Mouse (Mus musculus) spleen, postnatal 14 days (tissue): ENCODE data around the gene Upk2.
"Not testable (repeated sequence)": the region's sequence is repeated elsewhere in the genome, so short reads cannot be mapped to it uniquely, and the experiment has no call there.

Experiments
- DNase-seq, 2 experiments: peaks; one replicate each; pipeline ENCODE4 v3.0.0; 2021 to 2022; ENCODE audit warnings: low spot score in 2 of 2

Upk2 gene

DNA sequence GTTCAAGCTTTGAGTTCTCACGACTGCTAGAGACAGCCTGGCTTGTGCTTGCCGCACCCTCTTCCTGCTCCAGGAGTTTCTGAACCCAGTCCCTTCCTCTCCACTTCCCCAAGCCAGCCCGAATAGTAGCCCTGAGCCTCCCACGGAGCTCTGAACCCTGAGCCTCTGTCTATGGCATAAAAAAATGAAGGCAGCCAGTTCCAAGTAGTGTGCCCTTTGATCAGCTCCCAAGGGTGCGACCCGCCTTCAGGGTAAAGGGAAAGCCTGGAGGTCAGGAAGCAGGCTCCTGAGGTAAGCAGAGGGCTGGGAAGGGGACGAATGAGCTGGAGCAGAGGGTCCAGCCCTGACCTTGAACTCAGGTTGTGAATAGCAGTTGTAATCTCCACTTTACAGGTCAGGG is 13.4 kb upstream of the Upk2 start:
- DNase-seq = no peak

DNA sequence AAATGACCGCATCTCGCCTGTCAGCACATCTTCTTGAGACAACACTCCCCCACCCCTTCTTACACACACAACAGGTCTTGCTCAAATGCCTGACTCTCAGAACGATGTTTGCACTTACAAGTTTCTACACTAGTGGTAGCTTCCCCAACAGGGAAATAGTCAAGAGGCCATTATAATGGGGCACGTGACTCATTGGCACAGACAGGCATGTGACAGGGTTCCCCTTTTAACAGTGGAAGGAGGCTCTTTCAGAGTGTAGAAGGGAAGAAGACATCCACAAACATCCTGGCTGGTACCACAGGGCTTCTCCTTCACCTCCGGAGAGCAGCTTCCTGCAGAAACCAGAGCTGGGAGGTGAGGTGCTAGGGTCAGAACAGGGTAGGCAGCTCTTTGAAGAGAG is 7.2 kb upstream of the Upk2 start:
- DNase-seq = no peak

DNA sequence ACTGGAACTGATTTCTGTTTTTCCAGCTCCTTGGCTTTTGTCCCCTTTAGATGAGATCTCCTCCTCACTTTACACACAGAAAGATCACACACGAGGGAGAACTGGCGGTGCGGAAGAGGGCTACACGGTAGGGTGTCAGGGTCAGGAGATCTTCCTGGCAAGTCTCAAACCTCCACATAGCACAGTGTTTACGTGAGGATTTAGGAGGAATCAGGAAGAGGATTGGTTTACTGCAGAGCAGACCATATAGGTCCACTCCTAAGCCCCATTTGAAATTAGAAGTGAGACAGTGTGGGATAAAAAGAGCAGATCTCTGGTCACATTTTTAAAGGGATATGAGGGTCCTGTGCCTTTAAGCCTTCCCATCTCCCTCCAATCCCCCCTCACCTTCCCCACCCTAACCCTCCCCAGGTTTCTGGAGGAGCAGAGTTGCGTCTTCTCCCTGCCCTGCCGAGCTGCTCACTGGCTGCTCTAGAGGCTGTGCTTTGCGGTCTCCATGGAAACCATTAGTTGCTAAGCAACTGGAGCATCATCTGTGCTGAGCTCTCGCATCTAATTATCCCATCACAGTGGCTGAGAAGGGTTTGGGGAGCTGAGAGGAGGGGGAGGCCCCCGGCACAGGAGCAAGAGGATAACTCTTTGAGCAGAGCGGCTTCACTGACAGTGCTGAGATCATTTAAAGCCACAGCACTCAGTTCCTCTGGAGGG is 2.4 kb upstream of the Upk2 start:
- no peak for DNase-seq

DNA sequence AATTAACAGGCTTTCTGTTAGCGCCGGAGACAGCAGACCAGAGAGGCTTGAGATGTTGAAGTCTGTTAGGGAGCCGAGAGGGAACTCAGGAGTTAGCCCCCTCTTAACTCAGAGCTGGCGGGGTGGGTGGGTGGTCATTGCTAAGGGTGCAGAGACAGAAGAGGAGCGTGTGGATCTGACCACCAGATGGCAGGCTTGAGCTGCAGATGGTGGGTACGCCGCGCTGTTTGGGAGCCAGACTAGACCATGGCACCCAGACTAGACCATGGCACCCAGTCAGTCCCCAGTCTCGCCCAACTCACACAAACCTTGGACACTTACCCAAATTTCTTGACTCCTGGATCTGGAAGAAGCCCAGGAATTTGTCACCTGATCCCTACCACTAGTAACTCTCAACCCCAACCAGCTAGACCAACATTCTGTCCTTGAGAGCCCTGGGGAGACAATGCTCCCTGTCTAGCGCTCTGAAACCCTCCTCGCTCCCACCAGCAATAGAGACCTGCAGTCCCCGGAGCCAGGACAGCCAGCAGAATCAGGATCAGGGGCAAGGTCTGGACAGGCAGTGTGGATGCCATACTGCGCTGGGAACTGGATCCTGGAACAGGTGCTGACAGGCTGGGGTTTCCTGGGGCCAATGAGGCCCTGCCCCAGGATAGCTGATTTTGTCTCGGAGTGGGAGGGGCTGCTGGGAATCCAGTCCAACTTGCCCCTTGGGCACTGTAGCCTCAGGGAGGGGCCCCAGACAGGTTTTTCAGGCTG is 465 bp downstream of the Upk2 start:
- peak; percentile 62 to 82 for DNase-seq

DNA sequence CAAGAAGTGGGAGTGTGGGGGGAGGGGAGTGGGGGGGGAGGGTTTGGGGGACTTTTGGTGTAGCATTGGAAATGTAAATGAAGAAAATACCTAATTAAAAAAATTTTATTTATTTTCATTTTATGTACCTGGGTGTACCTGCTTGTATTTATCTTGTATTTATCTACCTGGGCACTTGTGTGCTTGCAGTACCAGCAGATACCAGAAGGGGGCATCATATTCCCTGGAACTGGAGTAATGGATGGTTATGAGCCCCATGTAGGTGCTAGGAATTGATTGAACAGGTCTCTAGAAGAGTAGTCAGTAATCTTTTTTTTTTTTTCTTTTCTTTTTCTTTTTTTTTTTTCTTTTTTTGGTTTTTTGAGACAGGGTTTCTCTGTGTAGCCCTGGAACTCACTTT is 4.4 kb downstream of the Upk2 start:
- peak in 1 of 2 experiments; percentile 16 for DNase-seq

DNA sequence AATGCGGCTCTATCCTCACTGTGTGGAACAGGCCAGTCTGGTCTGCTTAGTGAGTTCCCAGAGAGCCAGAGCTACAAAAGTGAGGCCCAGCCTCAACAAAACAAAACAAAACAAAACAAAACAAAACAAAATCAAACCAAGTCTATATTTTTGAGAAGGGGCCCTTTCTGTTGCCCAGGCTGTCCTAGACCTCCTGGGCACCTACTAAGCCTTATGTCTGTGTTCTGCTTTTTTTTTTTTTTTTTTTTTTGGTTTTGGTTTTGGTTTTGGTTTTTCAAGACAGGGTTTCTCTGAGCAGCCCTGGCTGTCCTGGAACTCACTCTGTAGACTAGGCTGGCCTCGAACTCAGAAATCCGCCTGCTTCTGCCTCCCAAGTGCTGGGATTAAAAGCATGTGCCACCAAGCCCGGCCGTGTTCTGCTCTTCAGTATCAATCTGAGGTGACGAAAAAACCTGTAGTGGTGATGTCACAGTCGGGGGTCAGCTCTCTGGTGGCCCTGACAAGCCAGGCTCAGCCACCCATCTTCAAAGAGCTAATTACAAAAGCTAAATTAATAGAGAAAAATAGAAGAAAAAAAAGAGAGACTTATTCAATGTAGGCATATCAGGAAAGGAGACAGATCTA is 10.3 kb downstream of the Upk2 start:
- DNase-seq = not testable (repeated sequence)

DNA sequence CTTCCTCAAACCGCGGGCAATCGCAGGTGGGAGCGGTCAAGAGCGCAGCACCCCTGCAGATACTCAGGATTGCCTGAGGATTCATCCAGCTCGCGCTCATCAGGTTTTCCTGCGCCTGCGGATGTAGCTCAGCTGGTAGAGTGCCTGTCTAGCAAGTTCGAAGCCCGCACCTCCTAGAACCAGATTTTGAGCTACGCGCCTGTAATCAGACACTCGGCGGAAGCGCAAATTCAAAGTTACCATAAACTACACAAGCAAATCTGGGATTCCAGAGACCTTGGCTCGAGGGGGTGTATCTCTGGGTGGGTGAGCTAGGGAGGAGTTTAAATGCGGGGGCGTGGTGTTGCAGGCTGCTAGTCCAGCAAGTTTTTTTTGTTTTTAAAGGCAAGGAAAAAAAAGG is 13.8 kb downstream of the Upk2 start, which contains the start of gene Foxr1:
TSS of gene Foxr1 (minus strand) at position 176 of the 400 bp plus-strand sequence.
- DNase-seq = no peak

DNA sequence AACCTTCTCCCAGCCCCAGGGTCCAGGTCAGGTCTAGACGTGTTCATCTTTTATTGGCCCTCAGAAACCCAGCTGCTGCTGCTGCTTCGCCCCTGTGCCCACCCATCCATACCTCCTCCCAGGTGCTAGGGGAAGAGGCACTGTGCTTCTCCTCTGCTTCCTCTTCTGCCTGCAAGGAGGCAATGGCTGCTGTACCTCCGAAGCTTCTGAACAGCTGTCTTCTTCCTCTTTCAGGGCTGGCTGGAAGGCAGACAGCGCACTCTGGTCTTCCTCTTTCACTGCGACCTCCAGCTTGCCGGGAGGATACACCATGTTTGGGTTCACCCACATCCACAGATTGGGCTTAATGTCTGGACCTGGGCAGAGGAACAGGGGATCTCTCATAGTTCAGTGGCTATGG is 19.0 kb downstream of the Upk2 start:
- peak; percentile 12 to 28 for DNase-seq

DNA sequence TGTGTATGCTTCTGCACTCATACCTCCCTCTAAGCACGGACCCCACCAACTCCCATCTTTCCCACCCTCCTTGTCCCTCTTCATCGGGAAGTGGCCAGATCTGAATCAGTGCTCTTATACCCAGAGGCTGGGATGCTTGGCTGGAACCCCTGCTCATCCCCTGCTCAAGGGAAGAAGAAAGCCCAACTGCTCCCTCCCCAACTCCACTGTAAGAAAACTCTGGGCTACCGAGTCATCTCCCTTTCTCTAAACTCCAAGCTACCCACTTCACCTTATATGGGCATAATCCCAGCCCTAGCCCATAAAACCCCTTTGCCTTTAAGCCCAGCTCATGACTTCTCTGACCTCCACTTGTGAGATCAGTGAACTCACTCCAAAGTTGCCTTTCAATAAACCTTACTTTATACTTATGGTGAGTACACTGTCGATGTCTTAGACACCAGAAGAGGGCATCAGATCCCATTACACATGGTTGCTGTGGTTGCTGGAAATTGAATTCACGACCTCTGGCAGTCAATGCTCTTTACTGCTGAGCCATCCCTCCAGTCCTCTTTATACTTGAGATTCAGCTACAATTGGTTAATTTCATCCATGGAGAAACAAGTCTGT is 22.1 kb downstream of the Upk2 start:
- DNase-seq = no peak

DNA sequence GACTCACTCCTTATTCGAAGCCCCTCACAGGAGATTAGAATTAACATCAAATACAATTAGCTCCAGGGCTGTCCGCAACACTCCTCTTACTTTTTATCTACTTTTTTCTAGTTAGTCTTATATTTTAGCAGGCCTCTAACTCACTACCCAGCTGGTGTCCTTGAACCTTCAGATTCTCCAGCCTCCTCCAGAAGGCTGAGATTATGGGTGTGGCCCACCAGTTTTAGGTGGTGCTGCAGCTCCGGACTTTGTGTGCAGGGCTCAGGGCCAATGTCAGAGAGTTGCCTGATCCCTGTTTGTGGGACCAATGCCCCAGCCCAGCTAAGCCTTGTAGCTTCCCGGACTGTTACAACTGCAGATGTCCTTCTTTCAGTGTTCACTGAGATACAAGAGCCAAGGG is 31.2 kb downstream of the Upk2 start:
- no peak for DNase-seq

DNA sequence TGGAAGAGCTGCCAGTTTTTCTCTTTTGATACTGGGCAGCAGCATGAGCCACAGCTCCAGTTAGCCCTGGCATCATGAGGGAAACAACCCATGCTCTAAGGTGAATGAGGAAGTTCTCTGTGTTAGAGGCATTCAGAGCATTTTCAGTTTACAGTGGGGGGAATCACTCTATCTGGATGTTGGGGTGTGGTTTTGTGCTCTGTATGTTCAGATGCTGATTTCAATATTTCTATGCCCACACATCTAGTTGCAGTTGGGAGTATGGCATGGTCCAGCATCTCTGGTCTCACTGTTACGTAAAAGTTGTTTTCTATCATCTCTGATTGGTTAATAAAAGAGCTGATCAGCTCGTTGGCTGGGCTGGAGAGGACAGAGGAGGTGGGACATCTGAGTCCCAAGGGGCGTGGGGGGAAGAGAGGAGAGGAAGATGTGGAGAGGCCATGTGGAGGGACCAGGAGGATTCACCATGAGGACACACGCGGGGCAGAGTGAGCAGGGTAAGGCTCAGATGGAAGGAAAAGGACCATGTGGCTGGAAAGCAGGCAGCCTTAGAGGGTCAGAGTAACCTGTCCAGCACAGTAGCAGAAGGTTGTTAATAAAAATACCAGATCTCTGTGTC is 34.4 kb downstream of the Upk2 start:
- no peak for DNase-seq

DNA sequence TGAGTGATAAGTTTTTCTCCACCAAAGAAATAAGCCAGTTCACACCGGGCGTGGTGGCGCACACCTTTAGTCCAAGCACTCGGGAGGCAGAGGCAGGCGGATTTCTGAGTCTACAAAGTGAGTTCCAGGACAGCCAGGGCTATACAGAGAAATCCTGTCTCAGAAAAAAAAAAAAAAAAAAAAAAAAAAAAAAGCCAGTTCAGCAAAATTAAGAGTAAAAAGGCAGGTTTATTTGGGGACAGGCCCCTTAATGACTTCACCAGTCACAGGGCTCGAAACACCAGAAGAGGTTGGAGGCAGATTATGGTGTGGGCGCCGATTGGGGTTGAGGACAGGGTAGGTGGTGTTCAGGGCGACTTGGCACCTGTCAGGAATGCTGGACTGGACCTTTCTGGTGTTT is 35.0 kb downstream of the Upk2 start:
- DNase-seq = not testable (repeated sequence)

DNA sequence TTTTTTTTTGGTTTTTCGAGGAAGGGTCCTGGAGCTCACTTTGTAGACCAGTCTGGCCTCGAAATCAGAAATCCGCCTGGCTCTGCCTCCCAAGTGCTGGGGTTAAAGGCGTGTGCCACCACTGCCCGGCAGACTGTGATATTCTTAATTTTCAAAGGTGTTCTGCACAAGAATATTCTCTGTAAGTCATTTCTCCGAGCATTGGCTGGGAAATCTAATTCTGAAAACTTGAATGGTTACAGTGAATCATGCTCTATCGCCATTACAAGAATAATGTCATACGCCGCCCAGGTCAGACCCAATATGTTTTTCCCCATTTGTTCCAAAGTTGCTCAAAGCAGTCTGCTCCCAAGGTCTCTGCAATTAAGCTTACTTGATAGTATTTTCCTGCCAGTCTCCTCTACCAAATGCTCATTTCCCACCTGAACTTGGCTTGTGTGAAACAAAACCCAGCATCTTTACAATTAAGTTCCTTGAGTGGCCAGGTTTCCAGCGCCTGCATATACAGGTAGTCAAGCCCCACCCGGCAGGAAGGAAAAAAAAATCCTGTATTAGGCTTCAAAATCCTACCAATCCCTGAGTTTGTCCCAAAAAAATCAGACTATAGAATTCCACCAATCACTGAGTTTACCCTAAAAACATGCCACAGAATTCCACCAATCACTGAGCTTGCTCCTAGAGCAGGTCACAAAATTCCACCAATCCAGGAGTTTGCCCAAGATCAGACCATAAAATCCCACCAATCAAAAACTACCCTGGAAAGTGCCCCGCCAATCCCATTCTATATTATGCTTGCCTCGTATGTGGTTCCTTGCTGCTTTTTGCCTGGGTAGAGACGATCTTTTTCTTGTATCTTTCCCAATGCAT is 36.0 kb downstream of the Upk2 start, which contains the start of gene Ccdc84:
TSS of gene Ccdc84 (minus strand) at position 51 of the 867 bp plus-strand sequence.
- DNase-seq = no peak

DNA sequence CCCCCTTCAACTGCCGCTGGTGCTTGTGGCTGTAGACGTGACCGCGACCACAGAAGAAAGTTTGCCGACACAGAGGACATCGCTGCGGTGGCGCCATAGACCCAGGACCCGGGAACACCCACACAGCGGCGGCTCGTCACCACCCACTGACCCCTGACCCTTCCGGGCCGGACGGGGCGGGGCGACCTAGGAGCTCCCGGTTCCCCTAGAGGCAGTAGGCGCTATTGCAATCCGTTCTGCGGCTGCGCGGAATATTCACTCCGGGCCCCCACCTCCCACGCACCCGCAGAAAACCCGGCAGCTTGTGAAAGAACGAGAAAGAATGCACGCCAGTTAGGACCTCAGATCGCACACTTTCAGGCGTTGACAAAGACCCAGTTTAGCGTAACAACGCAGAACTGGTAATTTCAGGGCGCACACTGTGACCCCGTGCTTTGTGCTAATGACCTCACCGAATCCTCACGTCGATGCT is 36.8 kb downstream of the Upk2 start:
- peak; percentile 89 to 94 for DNase-seq

DNA sequence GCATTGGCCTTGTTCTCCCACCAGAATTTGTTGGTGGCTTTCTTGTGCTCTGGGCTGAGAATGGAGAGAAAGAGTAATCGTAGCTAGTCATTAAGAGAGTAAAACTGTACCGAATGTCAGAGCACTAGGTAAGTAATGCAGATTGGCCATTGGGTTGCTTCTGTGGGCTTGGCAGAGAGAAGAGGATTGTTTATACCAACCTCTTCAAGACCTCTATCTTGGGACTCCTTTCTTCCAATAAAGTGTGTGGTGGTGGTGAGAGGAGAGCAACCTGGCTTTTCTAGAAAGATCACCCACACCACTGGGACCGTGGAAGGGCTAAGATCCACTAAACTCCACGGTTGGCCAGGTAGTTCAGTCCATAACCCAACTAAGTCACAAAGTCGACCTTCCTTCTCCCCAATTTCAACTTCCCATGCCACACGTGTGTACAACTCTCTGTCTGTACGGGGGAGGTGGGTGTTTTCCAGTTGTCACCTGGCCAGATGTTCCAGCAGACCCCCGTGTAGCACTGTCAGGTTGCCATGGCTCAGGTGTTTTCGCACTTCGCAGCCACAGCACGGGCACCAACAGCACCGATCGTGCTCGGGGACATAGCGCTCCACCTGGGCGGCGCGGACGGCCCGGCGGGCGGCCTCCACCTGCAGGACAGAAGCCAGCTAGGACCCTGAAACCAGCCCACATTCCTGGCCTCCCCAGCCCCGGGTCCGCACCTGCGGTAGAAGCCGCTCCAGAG is 37.5 kb downstream of the Upk2 start:
- DNase-seq = no peak

DNA sequence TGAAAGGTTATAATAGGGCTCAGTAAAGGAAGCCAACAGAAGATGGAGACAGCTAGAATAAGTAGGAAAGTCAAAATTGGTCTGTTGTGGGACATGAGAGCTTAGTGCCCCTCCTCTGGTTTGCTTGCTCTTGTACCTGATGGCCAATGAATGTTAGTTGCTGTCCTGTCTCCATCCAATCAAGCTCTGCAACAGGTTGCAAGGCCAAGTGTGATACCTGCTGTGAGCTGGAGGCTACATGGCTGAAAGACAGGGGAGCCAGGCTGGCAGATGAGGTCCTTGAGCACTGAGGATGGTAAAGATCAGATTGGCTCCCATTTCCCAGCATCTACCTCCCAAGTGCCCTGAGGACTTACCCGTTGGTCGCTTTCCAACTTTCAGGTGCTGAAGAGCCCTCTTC is 42.0 kb downstream of the Upk2 start:
- no peak for DNase-seq

DNA sequence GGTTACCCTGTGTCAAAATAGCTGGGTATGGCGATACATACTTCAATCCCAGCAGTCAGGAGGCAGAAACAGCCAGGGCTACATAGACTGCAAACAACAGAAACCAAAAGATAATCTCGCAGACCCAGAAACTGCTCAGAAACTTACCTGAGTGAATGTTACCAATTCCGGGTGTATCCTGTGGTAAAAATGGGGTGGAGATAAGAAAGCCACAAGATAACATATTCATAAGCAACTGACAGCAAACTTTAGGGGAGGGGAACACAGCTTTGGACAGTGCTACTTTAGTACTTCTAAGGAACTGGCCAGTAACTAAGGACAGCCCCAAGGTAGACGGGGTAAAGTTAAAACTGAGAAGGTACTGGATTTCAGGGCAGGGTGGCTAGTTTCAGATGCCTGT is 42.5 kb downstream of the Upk2 start:
- DNase-seq = no peak

DNA sequence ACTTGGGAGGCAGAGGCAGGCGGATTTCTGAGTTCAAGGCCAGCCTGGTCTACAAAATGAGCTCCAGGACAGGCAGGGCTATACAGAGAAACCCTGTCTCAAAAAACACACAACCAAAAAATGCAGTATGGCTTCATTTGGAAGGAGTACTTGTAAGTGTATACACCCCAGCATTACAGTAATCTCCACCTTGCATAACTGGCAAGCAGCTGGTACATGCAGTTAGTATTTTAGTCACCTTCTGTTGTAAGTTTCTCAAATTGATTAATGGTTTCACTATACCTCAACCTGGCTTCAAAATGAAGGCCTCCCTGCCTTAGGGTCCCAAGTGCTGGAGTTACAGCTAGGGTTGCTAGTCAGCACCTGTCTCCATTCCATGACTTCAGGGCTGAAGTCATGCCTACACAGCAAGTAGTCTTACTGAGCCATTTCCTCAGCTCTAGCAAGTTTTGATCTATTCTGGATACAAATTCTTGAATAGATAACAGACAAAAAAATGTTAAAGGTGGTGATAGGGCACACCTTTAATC is 43.1 kb downstream of the Upk2 start:
- DNase-seq = no peak

DNA sequence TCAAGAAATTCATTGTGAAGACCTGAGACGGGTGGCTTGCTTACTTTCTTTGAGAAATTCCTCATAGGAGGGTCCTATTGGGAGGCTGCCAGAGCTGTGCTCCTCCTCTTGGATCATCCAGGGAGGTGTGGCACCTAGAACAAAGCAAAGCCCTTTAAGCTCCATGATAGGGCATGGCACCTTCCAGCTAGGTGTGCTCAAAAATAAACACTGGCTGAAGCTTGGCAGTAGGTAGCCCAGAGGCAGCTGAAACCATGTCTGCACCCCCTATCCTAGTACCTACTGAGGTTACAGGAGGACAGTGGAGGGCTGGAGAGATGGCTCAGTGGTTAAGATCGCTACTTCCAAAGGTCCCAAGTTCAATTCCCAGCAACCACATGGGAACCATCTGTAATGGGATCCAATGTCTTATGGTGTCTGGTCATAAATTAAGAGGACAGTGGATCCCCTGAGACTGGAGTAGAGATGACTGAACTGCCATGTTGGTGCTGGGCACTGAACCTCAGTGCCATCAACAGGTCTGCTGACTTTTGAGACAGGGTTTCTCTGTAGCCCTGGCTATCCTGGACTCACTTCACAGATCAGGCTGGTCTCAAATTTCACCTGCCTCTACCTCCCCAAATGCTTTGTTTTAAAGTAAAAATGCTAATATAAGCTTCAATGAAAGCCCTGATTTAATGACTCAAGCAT is 44.0 kb downstream of the Upk2 start:
- no peak for DNase-seq
